Mouse (Mus musculus) lung, postnatal 0 days (tissue): ENCODE measurements around the gene Rmnd5b.

Experiments
- CTCF ChIP-seq: IDR thresholded peaks from 2 replicates; pipeline ENCODE4 v1.5.1; 2016; ENCODE audit warnings: antibody characterized with exemption, mild to moderate bottlenecking
- EP300 ChIP-seq: IDR thresholded peaks from 2 replicates; pipeline ENCODE4 v1.6.1; 2016; ENCODE audit warnings: antibody characterized with exemption, mild to moderate bottlenecking, control low read depth

DNA sequence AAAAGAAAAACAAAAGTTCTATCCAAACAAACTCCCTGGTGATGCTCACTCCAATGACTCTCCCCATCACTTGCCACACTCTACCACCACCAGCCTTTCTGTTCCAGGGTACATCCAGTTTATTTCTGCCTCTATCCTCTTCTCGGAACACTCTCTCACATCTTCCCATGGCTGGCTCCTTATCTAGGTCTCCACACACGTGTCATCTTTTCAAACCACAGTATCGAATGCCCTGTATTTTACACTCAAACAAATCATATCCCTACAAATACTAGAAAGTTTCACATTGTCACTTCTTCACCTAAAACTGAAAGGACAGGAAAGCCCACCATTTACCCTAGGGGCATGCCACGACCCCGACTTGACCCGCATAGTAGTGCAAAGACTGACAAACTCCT, 570 bp downstream of the Rmnd5b start:
- TF ChIP-seq CTCF (no peak), EP300 (no peak)
